Mouse (Mus musculus): ENCODE data around the gene Rin3. TPM values are rescaled to one million over a fixed set of nuclear protein-coding genes. Genes with fewer than 3 reads are reported as not detected.

Rin3 gene
- polyA plus RNA-seq, 1 experiment: 6.9 TPM

DNA sequence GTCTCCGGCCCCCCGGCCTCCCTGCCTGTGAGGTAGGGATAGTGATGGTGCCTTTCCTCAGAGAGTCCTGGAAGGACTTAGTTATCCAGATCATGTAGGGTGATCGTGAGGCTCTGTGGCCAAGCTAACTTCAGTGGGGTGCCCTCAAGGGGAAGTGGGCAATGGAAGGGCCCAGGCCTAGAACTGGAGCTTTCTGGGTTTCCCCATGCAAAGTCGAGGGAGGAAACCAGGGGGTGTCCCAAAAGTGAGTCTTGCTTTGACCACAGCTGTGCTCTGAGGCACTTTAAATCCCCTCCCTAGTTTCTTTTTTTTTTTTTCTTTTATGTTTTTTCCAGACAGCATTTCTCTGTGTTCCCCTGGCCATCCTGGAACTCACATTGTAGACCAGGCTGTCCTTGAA lies 47.3 kb downstream of the Rin3 start:
- no peak for DNase-seq (ENCODE audit: low read depth)

- DNase-seq (ENCODE audit: low read depth): no peak
Measured at GRCm38 (mm10) chr12:102330731-102331130, 47.9 kb downstream of the Rin3 start.

DNA sequence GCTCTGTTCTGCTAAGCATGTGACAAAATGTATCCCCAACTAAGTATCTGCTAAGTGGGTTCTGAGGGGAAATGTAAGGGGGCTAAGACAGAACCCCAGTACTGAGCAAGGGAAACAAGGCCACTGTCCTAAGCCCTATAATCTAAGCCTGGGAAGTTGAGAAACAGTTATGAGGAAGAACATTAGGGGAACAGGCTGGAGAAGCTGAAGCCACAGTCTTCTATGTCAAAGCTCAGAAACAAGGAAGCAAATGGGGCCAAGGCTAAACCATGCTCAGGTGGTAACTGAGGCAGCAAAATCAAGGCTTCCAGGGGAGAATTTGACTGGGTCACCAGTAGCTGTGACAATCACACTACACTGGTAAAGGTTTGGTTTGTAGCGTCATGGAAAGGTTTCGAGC lies 50.3 kb downstream of the Rin3 start:
- no peak for DNase-seq (ENCODE audit: low read depth)

DNA sequence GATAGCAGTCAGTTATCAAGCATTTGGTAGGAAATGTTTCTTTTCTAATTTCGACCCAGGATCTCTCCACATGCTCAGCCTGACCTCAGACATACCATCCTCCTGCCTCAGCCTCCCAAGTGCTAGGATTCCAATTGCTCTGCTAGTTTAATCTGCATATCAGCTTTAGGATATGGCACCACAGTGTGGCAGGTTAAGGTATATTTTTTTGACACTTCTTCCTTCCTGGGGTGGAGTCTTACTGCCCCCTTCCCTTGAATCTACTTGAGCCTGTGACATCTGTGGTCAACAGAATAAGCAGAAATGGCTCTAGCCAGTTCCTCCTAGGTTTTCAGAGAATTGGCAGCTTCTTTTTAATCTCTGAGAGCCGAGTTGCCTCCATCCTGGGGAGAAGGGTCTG lies 56.2 kb downstream of the Rin3 start:
- DNase-seq (ENCODE audit: low read depth): no peak

- DNase-seq (ENCODE audit: low read depth): no peak
Measured at GRCm38 (mm10) chr12:102340471-102340870, 57.6 kb downstream of the Rin3 start.

DNA sequence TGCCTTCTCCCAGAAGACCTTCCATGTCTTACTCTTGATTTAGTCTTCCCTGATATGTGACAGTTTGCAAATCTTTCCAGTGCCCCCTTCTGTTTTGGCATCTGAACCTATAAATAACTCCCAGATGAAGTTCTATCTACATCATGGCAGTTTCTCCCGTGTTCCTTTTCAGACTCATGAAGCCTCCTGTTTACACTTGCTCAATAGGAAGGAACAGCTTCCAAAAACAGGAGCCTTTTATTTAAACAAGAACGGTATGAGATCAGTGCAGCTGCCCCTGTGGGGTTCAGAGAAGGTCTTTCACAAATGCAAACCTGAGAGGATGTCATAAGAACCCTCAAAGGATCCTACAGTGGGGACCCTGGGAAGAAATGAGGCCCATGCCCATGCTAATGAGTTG lies 59.3 kb downstream of the Rin3 start:
- no peak for DNase-seq (ENCODE audit: low read depth)

DNA sequence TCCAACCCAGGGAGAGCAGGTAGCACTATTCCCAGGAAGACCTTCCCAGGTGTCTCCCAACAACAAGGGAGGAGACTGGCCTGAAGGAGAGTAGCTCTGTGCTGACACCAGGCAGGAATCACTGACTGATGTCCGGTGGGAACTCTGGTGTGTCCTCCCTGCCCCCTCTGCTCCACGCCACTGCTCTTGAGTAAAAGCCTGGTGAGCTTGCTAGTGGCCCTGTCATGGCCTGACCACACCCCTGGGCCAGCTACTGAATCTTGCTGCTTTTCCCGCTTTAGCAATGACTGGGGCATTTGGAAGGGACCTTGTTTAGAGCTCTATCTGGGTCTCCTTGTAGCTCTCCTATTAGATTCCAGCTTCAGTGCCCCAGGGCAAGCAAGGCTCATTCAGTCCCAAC lies 59.8 kb downstream of the Rin3 start:
- no peak for DNase-seq (ENCODE audit: low read depth)

DNA sequence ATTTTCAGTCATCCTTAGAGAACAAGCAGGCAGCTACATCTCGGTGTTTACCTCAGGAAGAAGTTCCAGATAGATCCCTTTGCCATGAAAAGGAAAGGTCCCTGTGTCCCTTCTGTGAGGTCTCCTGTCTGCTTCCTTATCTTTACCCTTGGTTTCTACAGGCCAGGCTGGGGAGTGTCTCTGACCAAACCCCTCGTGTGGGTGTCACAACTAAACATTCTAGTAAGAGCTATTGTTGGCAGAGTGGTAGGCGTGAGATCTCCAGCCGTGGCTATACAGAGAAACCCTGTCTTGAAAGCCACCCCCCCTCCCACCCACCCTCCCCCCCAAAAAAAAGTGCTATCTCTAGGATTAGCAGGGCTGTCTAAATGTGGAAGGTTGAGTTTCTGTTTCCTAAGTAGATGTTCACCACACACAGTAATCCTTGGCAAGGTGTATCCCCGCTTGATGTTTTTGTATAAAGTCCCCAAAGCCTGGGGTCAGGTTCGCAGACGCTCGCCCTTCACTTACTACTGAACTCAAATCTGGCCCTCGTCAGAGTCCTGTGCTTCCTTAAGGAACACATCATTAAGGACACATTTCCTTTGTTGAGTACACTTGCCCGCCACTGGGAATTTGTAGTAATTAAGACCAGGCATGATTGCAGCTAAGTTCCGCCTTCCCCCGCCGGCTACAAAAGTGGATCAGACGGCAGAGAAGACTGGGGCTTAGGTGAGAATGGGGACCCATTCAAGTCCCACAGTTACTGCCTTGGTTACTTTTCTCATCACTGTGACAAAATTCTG lies 62.4 kb downstream of the Rin3 start:
- DNase-seq (ENCODE audit: low read depth): no peak

- DNase-seq (ENCODE audit: low read depth): no peak
Measured at GRCm38 (mm10) chr12:102346507-102346906, 63.7 kb downstream of the Rin3 start.

GRCm38 (mm10) chr12:102348447-102348846 lies 65.6 kb downstream of the Rin3 start:
- no peak for DNase-seq (ENCODE audit: low read depth)

- DNase-seq (ENCODE audit: low read depth): no peak
Measured at GRCm38 (mm10) chr12:102350997-102351396, 68.1 kb downstream of the Rin3 start.

DNA sequence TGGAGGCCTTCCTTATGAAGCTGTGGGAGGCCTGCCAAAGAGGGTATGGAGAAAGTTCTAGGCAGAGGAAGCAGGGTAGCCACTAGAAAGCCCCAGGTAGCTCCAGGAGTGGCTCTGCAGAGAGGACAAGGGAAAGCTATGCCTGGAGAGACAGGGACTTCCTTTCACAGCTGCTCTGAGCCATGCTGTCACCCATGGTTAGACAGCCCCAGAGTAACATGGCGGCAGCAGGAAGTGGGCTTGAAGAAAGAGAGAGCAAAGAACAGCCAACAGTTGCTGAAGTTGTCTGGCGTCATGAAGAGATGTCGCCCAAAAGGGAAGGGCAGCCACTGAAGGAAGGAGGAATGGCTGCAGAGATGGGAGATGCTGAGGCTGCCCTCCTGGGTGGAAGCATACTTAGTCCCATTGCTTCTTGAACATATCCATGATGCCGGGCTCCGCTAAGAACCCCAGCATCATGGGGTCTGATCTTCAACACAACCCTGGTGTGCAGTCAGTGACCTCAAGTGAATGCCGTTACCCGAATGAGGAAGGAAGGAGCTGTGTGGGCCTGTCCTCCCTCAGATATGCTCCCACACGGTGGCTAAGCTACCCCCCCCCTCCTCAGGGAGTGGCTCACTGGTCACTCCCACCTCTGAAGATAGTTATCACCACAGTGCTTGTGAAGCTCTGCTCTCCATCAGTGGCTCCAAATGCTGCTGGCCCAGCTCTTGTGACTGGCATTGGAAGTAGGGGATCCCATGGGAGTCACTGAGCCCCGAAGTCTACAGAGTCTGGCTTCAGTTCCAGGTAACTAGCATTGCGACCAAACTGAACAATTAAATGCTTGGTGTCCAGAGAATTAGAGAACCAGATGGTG lies 71.5 kb downstream of the Rin3 start:
- no peak for DNase-seq (ENCODE audit: low read depth)

DNA sequence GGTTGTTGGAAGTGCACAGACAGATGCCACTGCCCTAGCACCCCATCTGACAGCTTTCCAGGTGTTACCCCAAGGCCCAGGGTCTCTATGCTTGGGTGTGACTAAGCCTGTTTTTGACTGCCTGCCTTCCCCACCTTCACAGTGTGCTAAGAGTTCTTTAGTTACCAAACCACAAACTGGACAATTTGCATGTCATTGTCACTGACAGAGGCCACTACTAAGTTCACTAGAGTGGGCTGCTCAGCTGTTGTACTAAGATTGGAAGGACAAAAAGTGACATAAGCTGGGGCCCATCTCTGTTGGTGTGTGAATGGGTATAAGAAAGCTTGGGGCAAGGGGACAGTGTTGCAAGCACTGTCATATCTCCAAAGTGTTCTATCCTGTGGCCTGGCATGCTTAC lies 72.9 kb downstream of the Rin3 start:
- no peak for DNase-seq (ENCODE audit: low read depth)

DNA sequence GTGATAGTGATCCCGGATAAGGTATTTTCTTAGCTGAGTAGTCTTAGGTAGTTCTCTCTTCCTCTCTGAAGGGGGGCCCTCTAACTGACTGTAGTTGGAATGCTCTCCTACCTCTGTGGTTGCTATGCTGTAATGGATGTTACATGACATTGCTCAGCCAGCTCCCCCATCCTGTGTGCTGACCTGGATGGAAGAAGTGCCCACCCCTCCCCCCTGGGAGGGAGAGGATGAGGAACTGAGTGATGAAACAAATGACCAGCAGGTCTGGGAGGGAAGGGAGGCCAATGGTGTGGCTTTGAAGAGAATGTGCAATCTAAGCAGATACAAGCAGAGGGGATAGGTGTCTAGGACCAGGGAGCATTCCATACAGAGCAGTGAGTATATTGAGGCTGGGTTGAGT lies 73.9 kb downstream of the Rin3 start:
- DNase-seq (ENCODE audit: low read depth): no peak

DNA sequence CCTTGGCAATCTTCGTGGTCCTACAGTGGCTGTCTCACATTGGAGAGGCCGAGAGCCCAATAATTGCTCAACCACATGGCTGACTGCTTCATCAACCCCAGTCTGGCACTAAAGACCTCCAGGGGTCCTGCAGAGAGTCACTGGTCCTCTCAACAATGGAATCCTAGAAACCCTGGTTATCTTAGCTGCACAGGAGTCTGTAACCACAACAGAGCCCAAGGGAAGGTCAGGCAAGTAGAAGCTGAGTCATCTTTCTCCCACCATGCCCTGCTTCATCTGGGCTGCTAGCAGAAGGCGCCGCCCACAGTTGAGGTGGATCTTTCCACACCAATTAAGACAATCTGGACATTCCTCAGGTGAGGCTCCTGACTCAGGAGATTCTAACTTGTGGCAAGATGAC lies 76.5 kb downstream of the Rin3 start:
- DNase-seq (ENCODE audit: low read depth): no peak

DNA sequence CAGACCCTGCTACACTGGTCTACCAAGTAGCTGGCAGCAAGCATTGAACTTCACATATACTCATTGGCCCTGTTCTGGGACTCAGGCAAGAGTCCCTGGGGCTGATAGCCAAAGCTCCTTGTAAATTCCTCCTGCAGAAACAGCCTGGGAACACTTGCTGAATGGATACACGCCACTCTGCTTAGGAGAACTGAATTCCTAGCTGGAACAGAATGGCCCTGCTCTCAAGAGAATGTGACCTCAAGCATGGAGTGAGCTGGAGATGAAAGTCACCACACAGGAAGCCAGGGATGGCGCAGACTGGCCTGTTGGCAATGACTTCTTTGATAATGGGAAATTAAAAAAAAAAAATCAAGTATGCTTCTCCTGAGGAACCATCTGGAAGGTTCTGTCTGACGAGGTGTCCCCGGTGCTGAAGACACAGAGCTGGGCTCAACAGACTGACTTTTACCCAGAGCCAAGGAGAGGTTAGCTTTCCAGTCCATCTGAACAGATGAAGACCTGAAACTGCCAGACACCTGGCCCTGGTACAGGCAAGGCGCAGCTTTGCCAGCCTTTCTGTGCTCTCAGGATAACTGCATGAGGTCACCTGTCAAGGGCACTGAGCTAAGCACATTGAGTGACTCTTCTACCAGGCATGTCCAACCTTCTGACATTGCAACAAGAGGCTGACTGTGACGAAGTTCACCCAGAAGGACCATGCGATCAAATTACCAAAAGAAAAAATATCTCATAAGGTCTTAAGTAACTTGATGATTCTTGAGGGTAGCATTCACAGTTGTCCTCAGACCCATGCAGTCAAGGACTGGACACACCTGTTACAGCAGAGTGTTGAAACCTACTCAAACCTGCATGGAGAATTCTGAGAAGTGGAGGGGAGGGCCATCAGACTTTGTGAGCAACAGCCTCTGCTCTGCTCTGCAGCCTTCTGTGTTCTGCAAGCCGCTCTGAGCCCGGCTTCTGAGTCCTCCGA lies 78.6 kb downstream of the Rin3 start:
- DNase-seq (ENCODE audit: low read depth): no peak

DNA sequence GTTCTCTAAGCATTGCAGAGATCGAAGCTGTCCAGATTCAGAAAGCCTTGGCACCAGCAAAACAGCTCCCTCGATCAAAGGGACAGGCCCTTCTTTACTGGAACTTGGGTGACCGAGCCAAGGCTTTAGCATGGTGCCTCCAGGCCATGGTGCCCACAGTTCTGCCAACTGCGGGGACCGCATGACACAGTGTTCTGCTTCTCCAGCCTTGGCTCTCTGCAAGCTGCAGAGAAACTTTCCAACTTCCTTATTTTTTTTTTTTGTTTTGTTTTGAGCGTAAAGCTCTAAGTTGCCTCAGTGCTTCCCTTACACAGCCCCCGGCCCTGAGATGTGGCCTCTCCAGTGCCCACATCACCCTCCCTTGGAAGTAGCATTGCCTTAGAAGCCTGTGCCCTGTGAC lies 82.2 kb downstream of the Rin3 start:
- no peak for DNase-seq (ENCODE audit: low read depth)

- no peak for DNase-seq (ENCODE audit: low read depth)
Measured at GRCm38 (mm10) chr12:102366126-102366816, 83.4 kb downstream of the Rin3 start.

DNA sequence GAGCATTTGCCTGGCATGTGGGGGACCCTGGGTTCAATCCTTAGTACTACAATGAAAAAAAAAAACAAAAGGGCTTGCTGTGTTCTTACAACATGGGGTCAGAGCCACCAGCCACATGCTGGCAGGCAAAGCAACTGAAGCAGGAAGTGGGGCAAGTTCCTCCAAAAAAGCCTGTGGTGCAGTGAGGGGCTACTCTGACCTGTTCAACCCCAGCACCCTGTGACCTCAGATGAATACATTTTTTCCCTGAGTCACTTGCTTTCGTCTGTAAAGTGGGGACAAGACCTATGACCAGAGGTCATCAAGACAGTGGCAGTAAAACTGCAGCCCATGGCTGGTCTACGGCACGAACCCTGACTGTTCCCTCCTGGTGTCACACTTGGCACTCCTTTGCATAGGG lies 84.2 kb downstream of the Rin3 start:
- DNase-seq (ENCODE audit: low read depth): no peak

DNA sequence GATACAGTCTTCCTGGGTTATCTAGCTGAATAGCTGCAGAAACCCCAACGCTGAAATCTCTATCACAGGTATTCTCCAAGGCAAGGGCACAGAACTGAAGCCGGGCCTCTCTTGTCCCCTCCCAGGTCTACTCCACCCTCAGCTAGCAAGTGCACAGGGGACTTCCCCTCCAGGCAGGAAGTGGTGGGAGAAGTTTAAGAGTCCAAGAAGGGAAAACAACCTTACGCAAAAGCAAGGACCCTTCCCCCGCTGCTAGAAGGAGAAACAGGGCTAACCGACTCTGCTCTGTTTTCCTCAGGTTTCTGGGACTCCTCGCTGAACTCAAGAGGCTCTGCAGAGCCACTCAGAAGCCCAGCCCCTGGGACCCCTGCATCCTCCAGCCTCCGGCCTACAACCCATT lies 85.2 kb downstream of the Rin3 start:
- no peak for DNase-seq (ENCODE audit: low read depth)

- no peak for DNase-seq (ENCODE audit: low read depth)
Measured at GRCm38 (mm10) chr12:102368556-102368955, 85.7 kb downstream of the Rin3 start.
